Mouse (Mus musculus) CH12.LX (cell line): ENCODE results near the gene Boc. TPM values are rescaled to one million over a fixed set of nuclear protein-coding genes. Genes with fewer than 3 reads are reported as not detected.

Source experiments
- DNase-seq: peaks from one replicate; pipeline ENCODE4 v3.0.0-alpha.2; 2013; ENCODE audit errors: extremely low read depth
- H3K27ac ChIP-seq: 2 replicates; pipeline ENCODE4 v1.5.1; 2012; ENCODE audit warnings: low read depth, mild to moderate bottlenecking, control low read depth, moderate library complexity; ENCODE audit not compliant: insufficient read depth
- H3K27me3 ChIP-seq: replicated peaks from 2 replicates; pipeline ENCODE3; 2012; ENCODE audit warnings: inconsistent platforms
- H3K36me3 ChIP-seq, 2 experiments: replicated peaks in 1 of 2; 2 replicates each; pipeline versions ENCODE3 to v1.6.1; 2012; ENCODE audit warnings: inconsistent platforms in 1 of 2, low read length in 1 of 2, mild to moderate bottlenecking in 1 of 2, mixed read lengths in 1 of 2, moderate library complexity in 1 of 2; ENCODE audit not compliant: control insufficient read depth in 1 of 2, insufficient read depth in 1 of 2
- H3K4me1 ChIP-seq, 2 experiments: 2 replicates each; pipeline ENCODE4 v1.6.1; 2012; ENCODE audit warnings: inconsistent platforms in 1 of 2, moderate library complexity in 1 of 2; ENCODE audit not compliant: insufficient read depth in 2 of 2, control insufficient read depth in 1 of 2
- H3K4me2 ChIP-seq: 2 replicates; pipeline ENCODE4 v1.6.1; 2012; ENCODE audit warnings: low read depth, mild to moderate bottlenecking, control low read depth; ENCODE audit not compliant: poor library complexity, insufficient read depth, severe bottlenecking
- H3K4me3 ChIP-seq, 3 experiments: fragments of 150-350 bp in 1 of 3; sonication (generic) in 1 of 3; replicated peaks in 1 of 3; 2 replicates each; pipeline versions ENCODE3 to v1.5.1; 2011 to 2012; ENCODE audit warnings: low read depth in 2 of 3, low read length in 2 of 3, mild to moderate bottlenecking in 2 of 3, moderate library complexity in 2 of 3, control low read depth in 1 of 3, improper control_type of control experiment in 1 of 3, inconsistent platforms in 1 of 3, mixed read lengths in 1 of 3; ENCODE audit not compliant: poor library complexity in 1 of 3
- H3K79me2 ChIP-seq: replicated peaks from 2 replicates; pipeline ENCODE4 v1.6.1; 2012; ENCODE audit warnings: mild to moderate bottlenecking, moderate library complexity; ENCODE audit not compliant: control insufficient read depth, poor library complexity, insufficient read depth, severe bottlenecking; ENCODE audit errors: extremely low read depth
- H3K9ac ChIP-seq: 2 replicates; pipeline ENCODE4 v1.6.1; 2012; ENCODE audit warnings: low read depth, mild to moderate bottlenecking, control low read depth, moderate library complexity; ENCODE audit not compliant: insufficient read depth
- H3K9me3 ChIP-seq: replicated peaks from 2 replicates; pipeline ENCODE3; 2012; ENCODE audit warnings: low read length, inconsistent platforms, mixed read lengths
- CHD1 ChIP-seq: IDR thresholded peaks from 2 replicates; pipeline ENCODE4 v1.6.1; 2012; ENCODE audit warnings: low read depth, low read length, improper control_type of control experiment, inconsistent platforms
- CHD2 ChIP-seq: IDR thresholded peaks from 2 replicates; pipeline ENCODE4 v1.6.1; 2011; ENCODE audit warnings: low read length, improper control_type of control experiment
- CTCF ChIP-seq, 2 experiments: IDR thresholded peaks in 1 of 2; conservative IDR thresholded peaks in 1 of 2; 2 replicates each; pipeline ENCODE4 v1.5.1; 2011 to 2012; ENCODE audit warnings: low read depth in 2 of 2, low read length in 2 of 2, improper control_type of control experiment in 1 of 2, inconsistent platforms in 1 of 2, mild to moderate bottlenecking in 1 of 2, moderate library complexity in 1 of 2
- E2F4 ChIP-seq: IDR thresholded peaks from 2 replicates; pipeline ENCODE4 v1.6.1; 2011; ENCODE audit warnings: low read depth, low read length, improper control_type of control experiment; ENCODE audit not compliant: insufficient replicate concordance
- ELF1 ChIP-seq: IDR thresholded peaks from 2 replicates; pipeline ENCODE4 v1.6.1; 2014; ENCODE audit warnings: low read depth, mild to moderate bottlenecking, inconsistent platforms, low read length, improper control_type of control experiment
- EP300 ChIP-seq: IDR thresholded peaks from 2 replicates; pipeline ENCODE4 v1.6.1; 2011; ENCODE audit warnings: low read length, improper control_type of control experiment
- GABPA ChIP-seq: IDR thresholded peaks from 2 replicates; pipeline ENCODE4 v1.6.1; 2012; ENCODE audit warnings: low read depth, low read length, improper control_type of control experiment, inconsistent platforms; ENCODE audit not compliant: insufficient replicate concordance
- HCFC1 ChIP-seq: IDR thresholded peaks from 2 replicates; pipeline ENCODE4 v1.6.1; 2012; ENCODE audit warnings: low read depth, mild to moderate bottlenecking, inconsistent platforms, low read length, improper control_type of control experiment
- IRF4 ChIP-seq: IDR thresholded peaks from 2 replicates; pipeline ENCODE4 v1.6.1; 2014; ENCODE audit warnings: low read depth, mild to moderate bottlenecking, inconsistent platforms, low read length, improper control_type of control experiment
- JUN ChIP-seq: IDR thresholded peaks from 2 replicates; pipeline ENCODE4 v1.6.1; 2011; ENCODE audit warnings: low read depth, mild to moderate bottlenecking, low read length, improper control_type of control experiment, moderate library complexity; ENCODE audit not compliant: insufficient read depth
- JUND ChIP-seq: conservative IDR thresholded peaks from 2 replicates; pipeline ENCODE4 v1.6.1; 2011; ENCODE audit warnings: low read depth, low read length, improper control_type of control experiment
- MAX ChIP-seq: IDR thresholded peaks from 2 replicates; pipeline ENCODE4 v1.6.1; 2011; ENCODE audit warnings: low read length, improper control_type of control experiment
- MAZ ChIP-seq: IDR thresholded peaks from 2 replicates; pipeline ENCODE4 v1.6.1; 2012; ENCODE audit warnings: low read depth, mild to moderate bottlenecking, inconsistent platforms, low read length, improper control_type of control experiment, moderate library complexity
- MEF2A ChIP-seq: IDR thresholded peaks from 2 replicates; pipeline ENCODE4 v1.6.1; 2014; ENCODE audit warnings: low read depth, mild to moderate bottlenecking, inconsistent platforms, low read length, improper control_type of control experiment, borderline replicate concordance
- MXI1 ChIP-seq: IDR thresholded peaks from 2 replicates; pipeline ENCODE4 v1.6.1; 2011; ENCODE audit warnings: mild to moderate bottlenecking, low read depth, low read length, improper control_type of control experiment
- MYC ChIP-seq: IDR thresholded peaks from 2 replicates; pipeline ENCODE4 v1.6.1; 2011; ENCODE audit warnings: low read depth, mild to moderate bottlenecking, improper control_type of control experiment, low read length
- NELFE ChIP-seq: IDR thresholded peaks from 2 replicates; pipeline ENCODE4 v1.6.1; 2011; ENCODE audit warnings: low read depth, low read length, improper control_type of control experiment
- NRF1 ChIP-seq: IDR thresholded peaks from 2 replicates; pipeline ENCODE4 v1.6.1; 2014; ENCODE audit warnings: low read depth, mild to moderate bottlenecking, inconsistent platforms, low read length, improper control_type of control experiment, moderate library complexity
- POLR2A ChIP-seq: IDR thresholded peaks from 2 replicates; pipeline ENCODE4 v1.6.1; 2011; ENCODE audit warnings: low read depth, mild to moderate bottlenecking, improper control_type of control experiment, low read length
- POLR2AphosphoS2 ChIP-seq: IDR thresholded peaks from 2 replicates; pipeline ENCODE4 v1.6.1; 2011; ENCODE audit warnings: low read depth, low read length, improper control_type of control experiment
- SMC3 ChIP-seq: IDR thresholded peaks from 2 replicates; pipeline ENCODE4 v1.6.1; 2011; ENCODE audit warnings: low read depth, low read length, improper control_type of control experiment
- TBP ChIP-seq: conservative IDR thresholded peaks from 2 replicates; pipeline ENCODE4 v1.6.1; 2011; ENCODE audit warnings: low read depth, low read length, improper control_type of control experiment
- USF1 ChIP-seq: IDR thresholded peaks from 2 replicates; pipeline ENCODE4 v1.6.1; 2014; ENCODE audit warnings: low read depth, mild to moderate bottlenecking, inconsistent platforms, low read length, improper control_type of control experiment
- ZKSCAN1 ChIP-seq: IDR thresholded peaks from 2 replicates; pipeline ENCODE4 v1.6.1; 2012; ENCODE audit warnings: low read depth, inconsistent platforms, low read length, improper control_type of control experiment, borderline replicate concordance
- ZNF384 ChIP-seq: IDR thresholded peaks from 2 replicates; pipeline ENCODE4 v1.6.1; 2012; ENCODE audit warnings: low read depth, low read length, improper control_type of control experiment, inconsistent platforms
- dilution Hi-C: fragments of 300-500 bp; cut with MboI; formaldehyde crosslinking; loops from 2 replicates; pipeline ENCODE4 v1.14.3; 2020; ENCODE audit warnings: low sequenced_read_pairs; ENCODE audit not compliant: extremely low pct_unique_long_range_greater_than_20kb, extremely low pct_ligation_motif_present
- in situ Hi-C: fragments of 300-500 bp; cut with MboI; formaldehyde crosslinking; loops from 3 replicates; pipeline ENCODE4 v1.14.3; 2019; ENCODE audit warnings: low sequenced_read_pairs, low pct_ligation_motif_present, low pct_unique_long_range_greater_than_20kb, mixed read lengths
- polyA plus RNA-seq: library from polyadenylated mRNA; unstranded; fragments of >175 nt; gene quantifications from 2 replicates; pipeline ENCODE4 v1.2.1, GENCODE M21; 2012; ENCODE audit warnings: low read depth; ENCODE audit not compliant: insufficient read length
- total RNA-seq, 2 experiments: library from RNA; depleted of rRNA; stranded (reverse); fragments of 300-350 nt in 1 of 2; fragments of >200 nt in 1 of 2; gene quantifications; 2 replicates each; pipeline ENCODE4 v1.2.3; 2012 to 2014

Gene Boc
- total and polyA plus RNA-seq, 3 experiments, result 0.25 to 1.5 (median 0.67) TPM

GRCm38 (mm10) chr16:44479852-44480251, 78.8 kb downstream of the Boc start:
- dilution Hi-C loops, result no loop called here
- Histone ChIP-seq H3K4me1 (no peaks in the 10 kb centered on the region), H3K9me3 (no peaks in the 10 kb centered on the region), H3K4me2 (no peak overlapping the region), H3K79me2 (no peaks in the 10 kb centered on the region), H3K27me3 (no peaks in the 10 kb centered on the region), H3K4me3 (no peak overlapping the region), H3K27ac (no peak overlapping the region), H3K9ac (no peak overlapping the region), H3K36me3 (no peaks in the 10 kb centered on the region)
- in situ Hi-C loops, result loop anchor here (10.0 to 25.0 kb wide), 3 partner anchors 155 to 607 kb away; partner anchors contain the start of genes Ccdc80 and Nepro
- DNase-seq, result no peak
- TF ChIP-seq POLR2AphosphoS2, result no peak
- no peak for TF ChIP-seq SMC3
- no peak for TF ChIP-seq EP300
- TF ChIP-seq IRF4, result no peak
- no peak for TF ChIP-seq MXI1
- no peak for TF ChIP-seq CHD2
- no peak for TF ChIP-seq HCFC1
- no peak for TF ChIP-seq NELFE
- TF ChIP-seq CHD1, result no peak
- no peak for TF ChIP-seq GABPA
- no peak for TF ChIP-seq MAX
- TF ChIP-seq JUND, result no peak
- TF ChIP-seq ZNF384, result no peak
- no peak for TF ChIP-seq JUN
- TF ChIP-seq MYC, result no peak
- no peak for TF ChIP-seq NRF1
- TF ChIP-seq MEF2A, result no peak

- H3K79me2 ChIP-seq, result no peaks in the 10 kb centered on the region
- H3K4me1 ChIP-seq, result no peaks in the 10 kb centered on the region
- no peak overlapping the region for H3K4me2 ChIP-seq
- H3K27me3 ChIP-seq, result no peaks in the 10 kb centered on the region
- H3K9ac ChIP-seq, result no peak overlapping the region
- in situ Hi-C loops, result loop anchor here (25.0 kb wide), 1 partner anchor 609 kb away; the partner anchor contains the start of gene Ccdc80
- dilution Hi-C loops, result no loop called here
- no peaks in the 10 kb centered on the region for H3K36me3 ChIP-seq
- H3K9me3 ChIP-seq, result no peaks in the 10 kb centered on the region
- TF ChIP-seq CHD1 (no peak), E2F4 (no peak), MAX (no peak), TBP (no peak), NELFE (no peak), ZKSCAN1 (no peak), ELF1 (no peak), POLR2AphosphoS2 (no peak), ZNF384 (no peak), CTCF (conservative IDR thresholded peaks at IDR 0.05 in 1 of 2, IDR thresholded peaks at IDR 0.05 in 1 of 2; ENCODE audit: low read depth in 2 of 2, low read length in 2 of 2) (no peak), USF1 (no peak), MXI1 (no peak), MAZ (no peak), IRF4 (no peak), POLR2A (no peak), GABPA (no peak)
- H3K4me3 ChIP-seq, result no peak overlapping the region
- no peak for DNase-seq
- H3K27ac ChIP-seq, result no peak overlapping the region
These were observed 79.9 kb downstream of the Boc start for GRCm38 (mm10) chr16:44478767-44479166.
